Mouse (Mus musculus): ENCODE data around the gene Parp8.

The Parp8 gene

GRCm38 (mm10) chr13:117025226-117026067 lies at the start of gene Parp8:
Gene Parp8, minus strand, starts transcription at chr13:117025537.
- peak; percentile 57 to 65 for DNase-seq

GRCm38 (mm10) chr13:117062628-117063315 lies 37.4 kb upstream of the Parp8 start:
- peak; percentile 11 to 50 for DNase-seq

GRCm38 (mm10) chr13:117056466-117056865 lies 31.1 kb upstream of the Parp8 start:
- no peak for DNase-seq

GRCm38 (mm10) chr13:117054811-117055496 lies 29.6 kb upstream of the Parp8 start:
- DNase-seq = peak; percentile 19 to 46

- no peak for DNase-seq
Measured at GRCm38 (mm10) chr13:117052748-117053147, 27.4 kb upstream of the Parp8 start.

- peak; percentile 32 to 35 for DNase-seq
Measured at GRCm38 (mm10) chr13:117048541-117048971, 23.2 kb upstream of the Parp8 start.

GRCm38 (mm10) chr13:117043567-117043966 lies 18.2 kb upstream of the Parp8 start:
- DNase-seq = no peak

- no peak for DNase-seq
Measured at GRCm38 (mm10) chr13:117041021-117041420, 15.7 kb upstream of the Parp8 start.

GRCm38 (mm10) chr13:117036277-117036676 lies 10.9 kb upstream of the Parp8 start:
- no peak for DNase-seq

GRCm38 (mm10) chr13:117035121-117035520 lies 9.8 kb upstream of the Parp8 start:
- DNase-seq = no peak

- DNase-seq = no peak
Measured at GRCm38 (mm10) chr13:117034676-117035075, 9.3 kb upstream of the Parp8 start.

- DNase-seq = peak in 1 of 2 experiments; percentile 19
Measured at GRCm38 (mm10) chr13:117033676-117034308, 8.5 kb upstream of the Parp8 start.

GRCm38 (mm10) chr13:117032402-117032801 lies 7.1 kb upstream of the Parp8 start:
- DNase-seq = no peak

GRCm38 (mm10) chr13:117031546-117031945 lies 6.2 kb upstream of the Parp8 start:
- DNase-seq = peak; percentile 30 to 46

- DNase-seq = no peak
Measured at GRCm38 (mm10) chr13:117028221-117028620, 2.9 kb upstream of the Parp8 start.

- DNase-seq = no peak
Measured at GRCm38 (mm10) chr13:117027336-117027735, 2.0 kb upstream of the Parp8 start.

GRCm38 (mm10) chr13:117026276-117026780 lies 991 bp upstream of the Parp8 start:
- DNase-seq = no peak

GRCm38 (mm10) chr13:117024916-117025225 lies 466 bp downstream of the Parp8 start:
- DNase-seq = no peak

- DNase-seq = peak; percentile 72 to 77
Measured at GRCm38 (mm10) chr13:117024127-117024915, 1.0 kb downstream of the Parp8 start.

- DNase-seq = no peak
Measured at GRCm38 (mm10) chr13:117023346-117024050, 1.8 kb downstream of the Parp8 start.

- no peak for DNase-seq
Measured at GRCm38 (mm10) chr13:117020631-117021030, 4.7 kb downstream of the Parp8 start.
